Mouse (Mus musculus): ENCODE measurements around the gene Nrxn1. TPM values are rescaled to one million over a fixed set of nuclear protein-coding genes. Genes with fewer than 3 reads are reported as not detected.
"Not testable (repeated sequence)": the region's sequence is repeated elsewhere in the genome, so short reads cannot be mapped to it uniquely, and the experiment has no call there.

Nrxn1 gene
- polyA plus RNA-seq, 1 experiment from 2014 or later: 13.7 TPM

DNA sequence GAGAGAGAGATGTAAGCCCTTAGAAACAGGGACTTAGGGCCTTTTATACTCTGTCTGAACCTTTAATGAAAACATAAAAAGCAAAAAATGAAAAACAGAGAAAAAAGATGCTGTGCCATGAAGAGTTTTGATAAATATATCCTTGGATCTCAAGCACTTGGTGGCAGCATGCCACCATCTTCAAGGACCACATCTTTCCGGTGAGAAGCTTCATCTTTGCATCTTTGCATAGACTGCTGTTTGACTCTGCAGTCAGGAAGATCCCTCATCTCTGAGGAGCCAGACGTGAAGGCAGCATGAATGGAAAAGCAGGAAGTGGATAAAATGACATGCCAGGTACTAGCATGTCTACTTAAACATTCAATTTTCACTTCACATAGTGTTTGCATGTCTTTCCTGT is 586.8 kb downstream of the Nrxn1 start:
- H3K4me2 ChIP-seq (ENCODE audit: low read depth, low read length, severe bottlenecking): no peak overlapping the region
- no peaks in the 10 kb centered on the region for H3K4me1 ChIP-seq (replicated peaks; ENCODE audit: control insufficient read depth, insufficient read depth, low read length)
- no peaks in the 10 kb centered on the region for H3K9me3 ChIP-seq (ENCODE audit: control insufficient read depth, low read length)
- WGBS: 79% methylated on average over 2 of the region's 2 CpGs
- no peak overlapping the region for H3K4me3 ChIP-seq (ENCODE audit: low read depth, low read length)
- DNase-seq (ENCODE audit: low spot score): no peak
- ATAC-seq (replicated peaks; ENCODE audit: low FRiP score): no peak
- H3K27me3 ChIP-seq (ENCODE audit: control insufficient read depth, insufficient read depth, low read length): no peaks in the 10 kb centered on the region
- no peaks in the 10 kb centered on the region for H3K36me3 ChIP-seq (ENCODE audit: control insufficient read depth, insufficient read depth, low read length)
- H3K27ac ChIP-seq (ENCODE audit: low read depth, low read length): no peak overlapping the region
- no peak overlapping the region for H3K9ac ChIP-seq (ENCODE audit: low read length)

DNA sequence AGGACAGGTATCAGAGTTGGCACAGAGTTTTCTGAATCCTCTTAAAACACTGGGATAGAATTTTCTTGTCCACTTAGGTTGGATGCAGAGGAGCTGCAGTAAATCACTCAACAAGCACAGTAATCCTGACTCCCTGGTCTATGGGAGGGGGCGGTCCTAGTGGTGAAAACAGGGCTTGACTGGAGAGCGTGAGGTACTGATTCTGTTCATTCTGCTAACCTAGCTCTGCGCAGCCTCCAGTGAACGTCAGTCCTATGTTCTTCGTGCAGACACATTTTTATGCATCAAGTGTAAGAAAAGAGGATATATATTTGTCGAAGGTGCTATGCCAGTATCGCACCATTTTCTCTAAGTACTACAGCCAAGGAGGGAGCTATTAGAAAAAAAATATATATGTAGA is 588.9 kb downstream of the Nrxn1 start:
- not testable (repeated sequence) for DNase-seq (ENCODE audit: low spot score); H3K9ac ChIP-seq (ENCODE audit: low read length); H3K4me1 ChIP-seq (replicated peaks; ENCODE audit: control insufficient read depth, insufficient read depth, low read length); H3K36me3 ChIP-seq (ENCODE audit: control insufficient read depth, insufficient read depth, low read length); H3K27me3 ChIP-seq (ENCODE audit: control insufficient read depth, insufficient read depth, low read length); H3K27ac ChIP-seq (ENCODE audit: low read depth, low read length); H3K9me3 ChIP-seq (ENCODE audit: control insufficient read depth, low read length); ATAC-seq (replicated peaks; ENCODE audit: low FRiP score); H3K4me2 ChIP-seq (ENCODE audit: low read depth, low read length, severe bottlenecking); H3K4me3 ChIP-seq (ENCODE audit: low read depth, low read length)
- 64% methylated on average over 7 of the region's 7 CpGs for WGBS

- Histone ChIP-seq H3K4me1 (replicated peaks; ENCODE audit: control insufficient read depth, insufficient read depth, low read length) (no peaks in the 10 kb centered on the region), H3K9ac (ENCODE audit: low read length) (no peak overlapping the region), H3K27me3 (ENCODE audit: control insufficient read depth, insufficient read depth, low read length) (no peaks in the 10 kb centered on the region), H3K27ac (ENCODE audit: low read depth, low read length) (no peak overlapping the region), H3K36me3 (ENCODE audit: control insufficient read depth, insufficient read depth, low read length) (no peaks in the 10 kb centered on the region), H3K9me3 (ENCODE audit: control insufficient read depth, low read length) (no peaks in the 10 kb centered on the region), H3K4me3 (ENCODE audit: low read depth, low read length) (no peak overlapping the region), H3K4me2 (ENCODE audit: low read depth, low read length, severe bottlenecking) (no peak overlapping the region)
- WGBS: 58% methylated on average over 6 of the region's 6 CpGs
- DNase-seq (ENCODE audit: low spot score): peak; percentile 53
- ATAC-seq (replicated peaks; ENCODE audit: low FRiP score): peak; percentile 61; the same call in 1 of the 2 replicates
Measured at GRCm38 (mm10) chr17:90501023-90501675, 591.7 kb downstream of the Nrxn1 start.

GRCm38 (mm10) chr17:90479531-90480250 is 613.2 kb downstream of the Nrxn1 start:
- DNase-seq (ENCODE audit: low spot score): no peak
- Histone ChIP-seq H3K27me3 (ENCODE audit: control insufficient read depth, insufficient read depth, low read length) (no peaks in the 10 kb centered on the region), H3K9me3 (ENCODE audit: control insufficient read depth, low read length) (no peaks in the 10 kb centered on the region), H3K4me3 (ENCODE audit: low read depth, low read length) (no peak overlapping the region), H3K4me1 (replicated peaks; ENCODE audit: control insufficient read depth, insufficient read depth, low read length) (no peaks in the 10 kb centered on the region), H3K36me3 (ENCODE audit: control insufficient read depth, insufficient read depth, low read length) (no peaks in the 10 kb centered on the region), H3K27ac (ENCODE audit: low read depth, low read length) (no peak overlapping the region), H3K9ac (ENCODE audit: low read length) (no peak overlapping the region), H3K4me2 (ENCODE audit: low read depth, low read length, severe bottlenecking) (no peak overlapping the region)
- ATAC-seq (replicated peaks; ENCODE audit: low FRiP score): no peak

GRCm38 (mm10) chr17:90456748-90457147 is 636.1 kb downstream of the Nrxn1 start:
- Histone ChIP-seq H3K9ac (ENCODE audit: low read length) (no peak overlapping the region), H3K4me3 (ENCODE audit: low read depth, low read length) (no peak overlapping the region), H3K9me3 (ENCODE audit: control insufficient read depth, low read length) (no peaks in the 10 kb centered on the region), H3K4me2 (ENCODE audit: low read depth, low read length, severe bottlenecking) (no peak overlapping the region), H3K27me3 (ENCODE audit: control insufficient read depth, insufficient read depth, low read length) (peaks cover 13% of the 10 kb centered on the region; the same call in 1 of the 2 replicates), H3K27ac (ENCODE audit: low read depth, low read length) (no peak overlapping the region), H3K4me1 (replicated peaks; ENCODE audit: control insufficient read depth, insufficient read depth, low read length) (0 out of 2 replicates have a peak, but pooled peaks cover 3% of the 10 kb centered on the region), H3K36me3 (ENCODE audit: control insufficient read depth, insufficient read depth, low read length) (no peaks in the 10 kb centered on the region)
- ATAC-seq (replicated peaks; ENCODE audit: low FRiP score) (no peak), DNase-seq (ENCODE audit: low spot score) (no peak)
- 23% methylated on average over 5 of the region's 5 CpGs for WGBS

DNA sequence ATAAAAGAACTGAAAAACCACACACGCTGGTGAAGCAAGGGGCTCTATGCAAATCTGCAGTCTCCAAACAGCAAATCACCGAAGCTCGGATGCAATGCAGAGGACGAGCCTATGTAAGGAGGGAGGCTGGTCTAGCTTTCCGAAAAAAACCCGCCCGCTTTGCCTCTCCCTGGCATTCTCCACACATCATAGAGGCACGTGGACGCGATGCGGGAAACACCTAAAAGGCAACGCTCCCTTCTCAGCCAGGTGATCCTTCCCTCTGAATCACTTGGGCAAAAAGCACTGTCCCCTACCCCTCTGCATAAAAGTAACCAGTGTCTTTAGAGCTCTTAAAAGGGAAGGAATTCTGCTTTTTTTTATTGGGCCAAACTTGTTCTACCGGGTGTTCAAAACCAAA is 637.0 kb downstream of the Nrxn1 start:
- DNase-seq (ENCODE audit: low spot score) (peak; percentile 63), ATAC-seq (replicated peaks; ENCODE audit: low FRiP score) (peak; percentile 60)
- H3K36me3 ChIP-seq (ENCODE audit: control insufficient read depth, insufficient read depth, low read length): no peaks in the 10 kb centered on the region
- H3K4me1 ChIP-seq (replicated peaks; ENCODE audit: control insufficient read depth, insufficient read depth, low read length): 0 out of 2 replicates have a peak, but pooled peaks cover 3% of the 10 kb centered on the region
- H3K4me3 ChIP-seq (ENCODE audit: low read depth, low read length): peak overlapping the region; percentile 50
- under 1% methylated on average over 13 of the region's 13 CpGs for WGBS
- no peak overlapping the region; the same call in 1 of the 2 replicates for H3K9ac ChIP-seq (ENCODE audit: low read length)
- H3K9me3 ChIP-seq (ENCODE audit: control insufficient read depth, low read length): no peaks in the 10 kb centered on the region
- peak overlapping the region; percentile 85 for H3K4me2 ChIP-seq (ENCODE audit: low read depth, low read length, severe bottlenecking)
- peaks cover 13% of the 10 kb centered on the region; the same call in 1 of the 2 replicates for H3K27me3 ChIP-seq (ENCODE audit: control insufficient read depth, insufficient read depth, low read length)
- no peak overlapping the region for H3K27ac ChIP-seq (ENCODE audit: low read depth, low read length)

GRCm38 (mm10) chr17:90455409-90455775 is 637.5 kb downstream of the Nrxn1 start:
- Histone ChIP-seq H3K4me3 (ENCODE audit: low read depth, low read length) (peak overlapping the region; percentile 50), H3K4me1 (replicated peaks; ENCODE audit: control insufficient read depth, insufficient read depth, low read length) (0 out of 2 replicates have a peak, but pooled peaks cover 3% of the 10 kb centered on the region), H3K4me2 (ENCODE audit: low read depth, low read length, severe bottlenecking) (peak overlapping the region; percentile 85), H3K27ac (ENCODE audit: low read depth, low read length) (no peak overlapping the region), H3K27me3 (ENCODE audit: control insufficient read depth, insufficient read depth, low read length) (peaks cover 13% of the 10 kb centered on the region; the same call in 1 of the 2 replicates), H3K36me3 (ENCODE audit: control insufficient read depth, insufficient read depth, low read length) (no peaks in the 10 kb centered on the region), H3K9me3 (ENCODE audit: control insufficient read depth, low read length) (no peaks in the 10 kb centered on the region), H3K9ac (ENCODE audit: low read length) (peak overlapping the region; percentile 60)
- ATAC-seq (replicated peaks; ENCODE audit: low FRiP score): peak; percentile 80
- DNase-seq (ENCODE audit: low spot score): peak; percentile 75
- under 1% methylated on average over 23 of the region's 23 CpGs for WGBS

- H3K9me3 ChIP-seq (ENCODE audit: control insufficient read depth, low read length): no peaks in the 10 kb centered on the region
- peak; percentile 61 for ATAC-seq (replicated peaks; ENCODE audit: low FRiP score)
- H3K4me3 ChIP-seq (ENCODE audit: low read depth, low read length): peak overlapping the region; percentile 50
- 0 out of 2 replicates have a peak, but pooled peaks cover 3% of the 10 kb centered on the region for H3K4me1 ChIP-seq (replicated peaks; ENCODE audit: control insufficient read depth, insufficient read depth, low read length)
- H3K27me3 ChIP-seq (ENCODE audit: control insufficient read depth, insufficient read depth, low read length): peaks cover 13% of the 10 kb centered on the region; the same call in 1 of the 2 replicates
- H3K4me2 ChIP-seq (ENCODE audit: low read depth, low read length, severe bottlenecking): peak overlapping the region; percentile 85
- DNase-seq (ENCODE audit: low spot score): peak; percentile 76
- no peaks in the 10 kb centered on the region for H3K36me3 ChIP-seq (ENCODE audit: control insufficient read depth, insufficient read depth, low read length)
- no peak overlapping the region for H3K27ac ChIP-seq (ENCODE audit: low read depth, low read length)
- under 1% methylated on average over 31 of the region's 41 CpGs for WGBS
- H3K9ac ChIP-seq (ENCODE audit: low read length): peak overlapping the region; percentile 60
Measured at GRCm38 (mm10) chr17:90454738-90455408, 638.0 kb downstream of the Nrxn1 start.

Measured in forebrain, embryonic 11.5 days (tissue).